Mouse (Mus musculus) hindbrain, embryonic 12.5 days (tissue): ENCODE measurements around the gene Gng7. TPM values are rescaled to one million over a fixed set of nuclear protein-coding genes. Genes with fewer than 3 reads are reported as not detected.

Source experiments
- ATAC-seq: fragments of 200-750 bp; cut with Nextera tagmentation; 2 replicates; pipeline ENCODE4 v1.8.0; 2017; ENCODE audit warnings: moderate TSS enrichment; ENCODE audit not compliant: low FRiP score
- H3K27ac ChIP-seq: fragments of 300-500 bp; sonication (generic); 2 replicates; pipeline ENCODE4 v1.5.1; 2016; ENCODE audit warnings: mild to moderate bottlenecking
- H3K27me3 ChIP-seq: fragments of 300-500 bp; sonication (generic); 2 replicates; pipeline ENCODE4 v1.6.1; 2016; ENCODE audit warnings: mild to moderate bottlenecking
- H3K36me3 ChIP-seq: fragments of 300-500 bp; sonication (generic); 2 replicates; pipeline ENCODE4 v1.6.1; 2016; ENCODE audit warnings: mild to moderate bottlenecking
- H3K4me1 ChIP-seq: fragments of 300-500 bp; sonication (generic); 2 replicates; pipeline ENCODE4 v1.6.1; 2016
- H3K4me2 ChIP-seq: fragments of 300-500 bp; sonication (generic); replicated peaks from 2 replicates; pipeline ENCODE4 v1.6.1; 2016; ENCODE audit warnings: mild to moderate bottlenecking
- H3K4me3 ChIP-seq: fragments of 300-500 bp; sonication (generic); 2 replicates; pipeline ENCODE4 v1.5.1; 2016; ENCODE audit warnings: mild to moderate bottlenecking
- H3K9ac ChIP-seq: fragments of 300-500 bp; sonication (generic); 2 replicates; pipeline ENCODE4 v1.6.1; 2016; ENCODE audit warnings: mild to moderate bottlenecking, moderate library complexity
- H3K9me3 ChIP-seq: fragments of 300-500 bp; sonication (generic); replicated peaks from 2 replicates; pipeline ENCODE4 v1.6.1; 2016; ENCODE audit warnings: mild to moderate bottlenecking
- WGBS: fragments of 180-500 bp; shearing (Covaris S2); methylation state at CpG from one replicate; pipeline ENCODE4 v1.1.7; 2016; 5-methylcytosine and 5-hydroxymethylcytosine counted together
- polyA plus RNA-seq: library from polyadenylated mRNA; unstranded; fragments of >200 nt; fragmentation: Nextera tagmentation; extraction: Ambion mirVana; gene quantifications from 2 replicates; pipeline ENCODE4 v1.2.1, GENCODE M21; 2016

Gng7 gene
- polyA plus RNA-seq, 1 experiment from 2014 or later = 10.1 TPM

DNA sequence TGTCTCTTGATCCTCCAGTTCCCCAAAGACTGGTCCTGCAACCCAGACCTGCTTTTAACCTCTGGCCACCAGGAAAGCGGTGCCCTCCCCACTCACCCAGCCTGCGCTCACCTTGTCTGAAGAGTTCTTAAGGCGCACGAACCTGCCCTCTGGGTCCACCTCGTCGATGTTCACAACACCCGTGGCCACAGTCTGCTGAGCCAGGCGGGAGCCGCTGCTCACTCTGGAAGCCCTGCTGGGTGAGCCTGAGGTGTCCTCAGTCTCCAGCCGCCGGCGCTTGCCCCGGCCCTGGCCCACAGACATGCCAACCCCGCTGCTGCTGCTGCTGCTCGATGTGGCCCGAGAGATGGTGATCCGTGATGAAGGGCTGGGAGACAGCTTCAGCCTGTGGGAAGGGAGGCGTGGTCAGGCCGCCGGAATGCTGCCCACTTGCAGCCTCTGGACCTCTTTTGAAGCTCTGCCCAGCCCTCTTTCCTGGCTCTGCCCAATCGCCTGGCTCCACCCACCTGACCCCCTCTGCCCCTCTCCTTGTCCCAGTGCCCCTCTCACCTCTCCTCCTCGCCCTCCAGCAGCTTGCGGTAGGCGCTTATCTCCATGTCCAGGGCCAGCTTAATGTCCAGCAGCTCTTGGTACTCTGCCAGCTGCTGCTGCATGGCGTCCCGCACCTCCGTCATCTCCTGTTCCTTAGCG lies 110.6 kb downstream of the Gng7 start:
- Histone ChIP-seq H3K4me1 (peaks cover 8% of the 10 kb centered on the region), H3K9me3 (no peaks in the 10 kb centered on the region), H3K27me3 (no peaks in the 10 kb centered on the region), H3K4me2 (no peak overlapping the region), H3K36me3 (peaks cover 76% of the 10 kb centered on the region), H3K27ac (no peak overlapping the region), H3K4me3 (no peak overlapping the region; the same call in 1 of the 2 replicates), H3K9ac (no peak overlapping the region)
- WGBS = 88% methylated on average over 28 of the region's 28 CpGs
- no peak for ATAC-seq

DNA sequence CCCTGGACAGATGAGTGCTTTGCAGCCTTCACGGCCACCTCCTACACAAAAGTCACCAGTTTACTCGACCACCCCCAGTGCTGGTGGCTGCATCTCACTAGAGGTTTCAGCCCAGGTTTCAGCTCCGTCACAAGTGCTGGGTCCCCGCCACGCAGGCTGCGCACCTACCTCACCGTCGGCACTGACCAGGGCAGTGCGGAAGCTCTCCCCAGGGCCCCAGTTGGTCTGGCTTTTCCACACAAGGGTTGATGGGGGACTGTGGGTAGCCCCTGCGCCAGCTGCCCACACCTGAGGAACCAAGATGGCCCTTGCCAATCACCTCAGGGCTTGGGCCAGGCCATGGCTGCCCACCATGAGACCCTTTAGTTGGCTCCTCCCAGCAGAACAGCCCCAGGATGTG lies 111.5 kb downstream of the Gng7 start:
- H3K4me3 ChIP-seq = no peak overlapping the region
- H3K27ac ChIP-seq = no peak overlapping the region
- no peak overlapping the region for H3K9ac ChIP-seq
- H3K36me3 ChIP-seq = peaks cover 75% of the 10 kb centered on the region
- no peak overlapping the region for H3K4me2 ChIP-seq
- 91% methylated on average over 10 of the region's 10 CpGs for WGBS
- H3K27me3 ChIP-seq = no peaks in the 10 kb centered on the region
- no peaks in the 10 kb centered on the region for H3K9me3 ChIP-seq
- peaks cover 16% of the 10 kb centered on the region for H3K4me1 ChIP-seq
- no peak for ATAC-seq

- Histone ChIP-seq H3K9me3 (no peaks in the 10 kb centered on the region), H3K27me3 (no peaks in the 10 kb centered on the region), H3K4me2 (no peak overlapping the region), H3K4me1 (peaks cover 20% of the 10 kb centered on the region), H3K27ac (no peak overlapping the region), H3K4me3 (no peak overlapping the region), H3K36me3 (peaks cover 73% of the 10 kb centered on the region), H3K9ac (no peak overlapping the region)
- 95% methylated on average over 9 of the region's 9 CpGs for WGBS
- ATAC-seq = no peak
These were observed 112.3 kb downstream of the Gng7 start for GRCm38 (mm10) chr10:80902273-80902940.

- ATAC-seq = no peak; the same call in 1 of the 2 replicates
- Histone ChIP-seq H3K27me3 (no peaks in the 10 kb centered on the region), H3K4me3 (no peak overlapping the region), H3K4me1 (peaks cover 20% of the 10 kb centered on the region), H3K4me2 (peak overlapping the region; percentile 28), H3K9ac (peak overlapping the region; percentile 15; the same call in 1 of the 2 replicates), H3K36me3 (peaks cover 68% of the 10 kb centered on the region), H3K27ac (peak overlapping the region; percentile 69), H3K9me3 (no peaks in the 10 kb centered on the region)
- WGBS = 91% methylated on average over 19 of the region's 19 CpGs
These were observed 113.1 kb downstream of the Gng7 start for GRCm38 (mm10) chr10:80901409-80902272.

GRCm38 (mm10) chr10:80900318-80901247 lies 114.2 kb downstream of the Gng7 start, which contains the start of gene Timm13:
Timm13 (minus strand) TSS chr10:80900969.
- ATAC-seq = peak; percentile 94
- Histone ChIP-seq H3K4me3 (peak within 1 kb of the TSS; percentile 67), H3K4me2 (peak within 1 kb of the TSS; percentile 94), H3K27me3 (no peaks in the 10 kb centered on the region), H3K4me1 (peaks cover 20% of the 10 kb centered on the region), H3K36me3 (peaks cover 58% of the 10 kb centered on the region), H3K9me3 (no peaks in the 10 kb centered on the region), H3K27ac (peak within 1 kb of the TSS; percentile 83), H3K9ac (peak within 1 kb of the TSS; percentile 73)
- under 1% methylated on average over 72 of the region's 72 CpGs for WGBS

DNA sequence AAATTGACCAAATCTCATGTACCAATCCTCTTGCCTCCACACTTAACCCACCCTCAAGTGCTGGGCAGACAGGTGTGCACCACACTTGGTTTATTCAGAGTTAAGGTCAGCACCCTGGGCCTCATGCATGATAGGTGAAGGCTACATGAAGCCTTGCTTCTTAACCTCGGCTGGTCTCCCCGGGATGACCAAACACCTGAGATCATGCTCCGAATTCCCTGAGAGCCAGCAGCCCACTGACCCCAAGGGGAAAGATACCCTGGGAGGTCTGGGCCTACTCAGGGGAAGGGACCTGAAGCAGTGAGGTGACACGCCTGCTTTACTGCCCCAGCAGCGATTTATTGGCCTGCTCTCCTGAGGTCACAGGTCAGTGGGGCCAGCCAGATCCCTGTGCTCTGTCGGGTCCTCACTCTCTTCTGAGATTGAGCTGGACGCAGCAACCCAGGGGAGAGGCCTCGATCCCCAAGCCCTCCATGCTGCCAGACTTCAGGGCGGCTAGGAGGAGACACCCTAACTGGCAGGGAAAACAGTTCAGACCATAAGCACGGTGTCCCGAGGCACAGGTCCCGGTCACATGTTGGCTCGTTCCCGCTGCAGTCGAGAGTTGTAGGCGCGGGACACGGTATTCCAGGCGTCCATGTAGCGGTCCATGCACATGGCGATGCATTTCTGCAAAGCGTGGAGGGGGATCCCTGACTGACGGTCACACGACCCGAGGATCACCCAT lies 115.0 kb downstream of the Gng7 start:
- Histone ChIP-seq H3K36me3 (peaks cover 50% of the 10 kb centered on the region), H3K9ac (peak overlapping the region; percentile 73), H3K27ac (peak overlapping the region; percentile 83), H3K4me2 (peak overlapping the region; percentile 94), H3K9me3 (no peaks in the 10 kb centered on the region), H3K4me3 (peak overlapping the region; percentile 67), H3K27me3 (no peaks in the 10 kb centered on the region), H3K4me1 (peaks cover 20% of the 10 kb centered on the region)
- ATAC-seq = no peak; the same call in 1 of the 2 replicates
- WGBS = 16% methylated on average over 25 of the region's 25 CpGs

- peak overlapping the region; percentile 73; the same call in 1 of the 2 replicates for H3K9ac ChIP-seq
- peaks cover 20% of the 10 kb centered on the region for H3K4me1 ChIP-seq
- H3K27me3 ChIP-seq = no peaks in the 10 kb centered on the region
- H3K9me3 ChIP-seq = no peaks in the 10 kb centered on the region
- peak overlapping the region; percentile 94; the same call in 1 of the 2 replicates for H3K4me2 ChIP-seq
- 92% methylated on average over 8 of the region's 8 CpGs for WGBS
- no peak overlapping the region for H3K27ac ChIP-seq
- no peak for ATAC-seq
- peaks cover 44% of the 10 kb centered on the region for H3K36me3 ChIP-seq
- peak overlapping the region; percentile 67; the same call in 1 of the 2 replicates for H3K4me3 ChIP-seq
These were observed 115.7 kb downstream of the Gng7 start for GRCm38 (mm10) chr10:80899074-80899473.

Other genes starting within 250 kb of the Gng7 start
- 65.3 and 71.8 TPM in 2 replicates for gene Sf3a2, start 216.7 kb downstream of the Gng7 start, polyA plus RNA-seq
- gene Plekhj1, start 216.3 kb downstream of the Gng7 start, polyA plus RNA-seq = 139 TPM in 2 replicates
- not detected in 2 replicates for gene Amh, start 209.7 kb downstream of the Gng7 start, polyA plus RNA-seq
- 0.83 and 1.7 TPM in 2 replicates for gene Jsrp1, start 201.4 kb downstream of the Gng7 start, polyA plus RNA-seq
- 1,255 and 1,389 TPM in 2 replicates for gene Oaz1, start 188.3 kb downstream of the Gng7 start, polyA plus RNA-seq
- 0.74 and 0.94 TPM in 2 replicates for gene Lingo3, start 170.9 kb downstream of the Gng7 start, polyA plus RNA-seq
- 214 and 250 TPM in 2 replicates for gene Lsm7, start 159.7 kb downstream of the Gng7 start, polyA plus RNA-seq
- 56.6 and 58.8 TPM in 2 replicates for gene Sppl2b, start 159.7 kb downstream of the Gng7 start, polyA plus RNA-seq
- 0.08 TPM in 2 replicates for gene Tmprss9, start 143.1 kb downstream of the Gng7 start, polyA plus RNA-seq
- gene Timm13, start 114.0 kb downstream of the Gng7 start, polyA plus RNA-seq = 271 and 305 TPM in 2 replicates
- 56.8 and 57.9 TPM in 2 replicates for gene Lmnb2, start 96.7 kb downstream of the Gng7 start, polyA plus RNA-seq
- gene Gadd45b, start 84.9 kb downstream of the Gng7 start, polyA plus RNA-seq = 11.8 and 15.8 TPM in 2 replicates
- 16.4 and 16.7 TPM in 2 replicates for gene Diras1, start 10.7 kb upstream of the Gng7 start, polyA plus RNA-seq
- 33.8 and 37.0 TPM in 2 replicates for gene Slc39a3, start 22.5 kb upstream of the Gng7 start, polyA plus RNA-seq
- 259 and 269 TPM in 2 replicates for gene Sgta, start 45.2 kb upstream of the Gng7 start, polyA plus RNA-seq
- 57.5 and 58.0 TPM in 2 replicates for gene Thop1, start 55.1 kb upstream of the Gng7 start, polyA plus RNA-seq
- gene Creb3l3, start 83.9 kb upstream of the Gng7 start, polyA plus RNA-seq = 0.12 and 0.46 TPM in 2 replicates
- 223 and 232 TPM in 2 replicates for gene Map2k2, start 91.0 kb upstream of the Gng7 start, polyA plus RNA-seq
- gene Zbtb7a, start 120.3 kb upstream of the Gng7 start, polyA plus RNA-seq = 17.7 and 18.2 TPM in 2 replicates
- gene Pias4, start 153.0 kb upstream of the Gng7 start, polyA plus RNA-seq = 56.7 and 59.2 TPM in 2 replicates
- 539 TPM in 2 replicates for gene Eef2, start 161.7 kb upstream of the Gng7 start, polyA plus RNA-seq
- 86.4 and 94.5 TPM in 2 replicates for gene Dapk3, start 168.1 kb upstream of the Gng7 start, polyA plus RNA-seq
- gene 4930442H23Rik, start 168.9 kb upstream of the Gng7 start, polyA plus RNA-seq = not detected in 2 replicates
- not detected in 2 replicates for gene Nmrk2, start 187.1 kb upstream of the Gng7 start, polyA plus RNA-seq
- gene Atcay, start 215.9 kb upstream of the Gng7 start, polyA plus RNA-seq = 33.7 and 36.8 TPM in 2 replicates
- gene Zfr2, start 218.2 kb upstream of the Gng7 start, polyA plus RNA-seq = 14.0 and 15.6 TPM in 2 replicates
- gene Matk, start 238.0 kb upstream of the Gng7 start, polyA plus RNA-seq = 6.3 and 6.8 TPM in 2 replicates